Mouse (Mus musculus) c-Kit-positive CD71-positive TER-119-positive erythroid progenitor cells, embryonic 14.5 days (primary cell): ENCODE data around the gene Serinc3.
A peak's percentile ranks its signal among the peaks of the same experiment; 100 is the strongest.
"Not testable (repeated sequence)": the region's sequence is repeated elsewhere in the genome, so short reads cannot be mapped to it uniquely, and the experiment has no call there.

Experiments
- DNase-seq: peaks from one replicate; pipeline ENCODE4 v3.0.0-alpha.2; 2013; ENCODE audit warnings: low spot score

Gene Serinc3

GRCm38 (mm10) chr2:163631223-163631622 lies 13.7 kb downstream of the Serinc3 start:
- DNase-seq: no peak

GRCm38 (mm10) chr2:163621401-163621800 lies 23.5 kb downstream of the Serinc3 start:
- DNase-seq: not testable (repeated sequence)

GRCm38 (mm10) chr2:163620451-163620850 lies 24.5 kb downstream of the Serinc3 start:
- no peak for DNase-seq

- no peak for DNase-seq
These were observed 27.1 kb downstream of the Serinc3 start for GRCm38 (mm10) chr2:163617874-163618273.

GRCm38 (mm10) chr2:163617232-163617863 lies 27.6 kb downstream of the Serinc3 start:
- no peak for DNase-seq

GRCm38 (mm10) chr2:163616652-163617227 lies 28.2 kb downstream of the Serinc3 start:
- no peak for DNase-seq

- no peak for DNase-seq
These were observed 28.9 kb downstream of the Serinc3 start for GRCm38 (mm10) chr2:163615906-163616651.

- no peak for DNase-seq
These were observed 29.5 kb downstream of the Serinc3 start for GRCm38 (mm10) chr2:163615401-163615800.

GRCm38 (mm10) chr2:163613990-163614389 lies 30.9 kb downstream of the Serinc3 start:
- no peak for DNase-seq

GRCm38 (mm10) chr2:163613206-163613605 lies 31.7 kb downstream of the Serinc3 start:
- no peak for DNase-seq

GRCm38 (mm10) chr2:163611176-163611575 lies 33.8 kb downstream of the Serinc3 start:
- DNase-seq: no peak

GRCm38 (mm10) chr2:163609281-163609975 lies 35.5 kb downstream of the Serinc3 start:
- no peak for DNase-seq

GRCm38 (mm10) chr2:163608008-163608407 lies 36.9 kb downstream of the Serinc3 start:
- no peak for DNase-seq

- DNase-seq: no peak
These were observed 38.8 kb downstream of the Serinc3 start for GRCm38 (mm10) chr2:163606161-163606560.

GRCm38 (mm10) chr2:163602101-163602971 lies 42.6 kb downstream of the Serinc3 start, which contains the start of gene Ttpal:
Gene Ttpal, plus strand, starts transcription at chr2:163602314.
- DNase-seq: peak; percentile 81

GRCm38 (mm10) chr2:163601712-163602100 lies 43.2 kb downstream of the Serinc3 start:
- DNase-seq: no peak

- DNase-seq: no peak
These were observed 43.9 kb downstream of the Serinc3 start for GRCm38 (mm10) chr2:163601066-163601465.

- DNase-seq: no peak
These were observed 45.7 kb downstream of the Serinc3 start for GRCm38 (mm10) chr2:163599226-163599625.

GRCm38 (mm10) chr2:163597661-163598060 lies 47.3 kb downstream of the Serinc3 start:
- peak; percentile 64 for DNase-seq

GRCm38 (mm10) chr2:163596873-163597155 lies 48.1 kb downstream of the Serinc3 start:
- DNase-seq: no peak

GRCm38 (mm10) chr2:163596057-163596872 lies 48.7 kb downstream of the Serinc3 start:
- no peak for DNase-seq
